Mouse (Mus musculus) ES-E14 (cell line): ENCODE data around the gene Wap.

Experiments used
- HCFC1 ChIP-seq: IDR thresholded peaks from 2 replicates; pipeline ENCODE4 v1.6.1; 2012; ENCODE audit warnings: low read length, inconsistent platforms, borderline replicate concordance; ENCODE audit not compliant: insufficient read depth
- ZNF384 ChIP-seq: IDR thresholded peaks from 2 replicates; pipeline ENCODE4 v1.6.1; 2012; ENCODE audit warnings: low read depth, low read length, inconsistent platforms

DNA sequence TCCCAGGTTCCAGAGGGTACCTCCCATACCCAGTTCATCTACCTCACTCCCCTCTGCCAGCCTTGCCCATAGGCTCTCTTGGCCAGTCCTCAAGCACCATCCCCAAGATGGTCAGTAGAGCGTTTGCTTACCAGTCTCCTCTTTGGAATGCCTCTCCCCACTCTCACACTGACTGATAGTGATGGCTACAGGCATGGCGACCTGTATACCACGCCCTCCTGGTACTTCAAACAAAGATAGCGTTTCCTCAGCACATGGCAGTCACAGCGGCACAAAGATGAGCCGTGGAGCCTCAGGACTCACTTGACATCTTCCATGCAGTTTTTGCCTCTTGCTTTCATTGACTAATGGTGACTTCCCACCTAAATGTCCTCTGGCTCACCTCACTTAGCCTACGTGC is 48.6 kb downstream of the Wap start:
- no peak for TF ChIP-seq HCFC1
- no peak for TF ChIP-seq ZNF384
